Mouse (Mus musculus) neural tube, embryonic 12.5 days (tissue): ENCODE data around the gene C130032M10Rik. TPM values are rescaled to one million over a fixed set of nuclear protein-coding genes. Genes with fewer than 3 reads are reported as not detected.

Source experiments
- ATAC-seq: fragments of 200-750 bp; cut with Nextera tagmentation; 2 replicates; pipeline ENCODE4 v1.8.0; 2017; ENCODE audit warnings: low read depth, mild to moderate bottlenecking, moderate TSS enrichment, moderate library complexity; ENCODE audit not compliant: low FRiP score
- H3K27ac ChIP-seq: fragments of 300-500 bp; sonication (generic); 2 replicates; pipeline ENCODE4 v1.5.1; 2016
- H3K27me3 ChIP-seq: fragments of 300-500 bp; sonication (generic); replicated peaks from 2 replicates; pipeline ENCODE4 v1.6.1; 2016; ENCODE audit warnings: mild to moderate bottlenecking
- H3K36me3 ChIP-seq: fragments of 300-500 bp; sonication (generic); 2 replicates; pipeline ENCODE4 v1.6.1; 2016; ENCODE audit warnings: mild to moderate bottlenecking
- H3K4me1 ChIP-seq: fragments of 300-500 bp; sonication (generic); 2 replicates; pipeline ENCODE4 v1.6.1; 2016
- H3K4me2 ChIP-seq: fragments of 300-500 bp; sonication (generic); replicated peaks from 2 replicates; pipeline ENCODE4 v1.6.1; 2016; ENCODE audit warnings: mild to moderate bottlenecking
- H3K4me3 ChIP-seq: fragments of 300-500 bp; sonication (generic); 2 replicates; pipeline ENCODE4 v1.5.1; 2016
- H3K9ac ChIP-seq: fragments of 300-500 bp; sonication (generic); 2 replicates; pipeline ENCODE4 v1.6.1; 2016; ENCODE audit warnings: mild to moderate bottlenecking
- H3K9me3 ChIP-seq: fragments of 300-500 bp; sonication (generic); 2 replicates; pipeline ENCODE4 v1.6.1; 2016; ENCODE audit warnings: mild to moderate bottlenecking
- WGBS: fragments of 180-500 bp; shearing (Covaris S2); methylation state at CpG from one replicate; pipeline ENCODE4 v1.1.7; 2016; 5-methylcytosine and 5-hydroxymethylcytosine counted together
- polyA plus RNA-seq: library from polyadenylated mRNA; unstranded; fragments of >200 nt; fragmentation: Nextera tagmentation; extraction: Ambion mirVana; gene quantifications from 2 replicates; pipeline ENCODE4 v1.2.1, GENCODE M21; 2016

Gene C130032M10Rik
- polyA plus RNA-seq, 1 experiment from 2014 or later, result 0.28 TPM

DNA sequence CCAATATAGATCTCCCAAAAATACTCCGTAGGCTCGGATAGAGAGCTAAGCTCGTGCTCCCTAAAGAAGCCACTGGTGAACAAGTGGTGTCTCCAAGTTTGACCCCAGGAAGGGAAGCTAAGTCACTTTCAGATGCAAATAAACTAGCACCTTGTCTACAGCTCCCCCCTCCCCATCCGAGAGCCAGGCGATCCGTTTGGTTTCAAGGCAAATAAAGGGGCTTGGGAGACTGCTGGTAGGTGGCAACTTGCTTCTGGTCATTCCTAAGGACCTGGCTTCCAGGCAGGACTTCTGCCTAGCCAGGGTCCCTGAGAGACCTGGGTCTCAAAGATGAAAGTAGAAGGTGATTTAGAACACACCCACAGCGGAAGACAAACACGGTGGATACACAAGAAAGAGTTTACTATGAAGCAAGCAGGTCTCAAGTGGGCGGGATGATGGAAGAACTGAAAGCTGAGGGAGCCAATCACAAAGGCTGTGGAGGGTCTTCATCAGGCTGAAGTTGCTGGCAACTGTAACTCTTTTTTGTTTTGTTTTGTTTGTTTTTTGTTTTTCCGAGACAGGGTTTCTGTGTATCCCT lies 40.9 kb downstream of the C130032M10Rik start:
- Histone ChIP-seq H3K9ac (no peak overlapping the region), H3K9me3 (no peaks in the 10 kb centered on the region), H3K27me3 (0 out of 2 replicates have a peak, but pooled peaks cover 7% of the 10 kb centered on the region), H3K36me3 (no peaks in the 10 kb centered on the region), H3K27ac (no peak overlapping the region), H3K4me3 (no peak overlapping the region), H3K4me1 (peaks cover 39% of the 10 kb centered on the region), H3K4me2 (no peak overlapping the region)
- whole genome bisulfite sequencing, result 25% methylated on average over 10 of the region's 10 CpGs
- ATAC-seq, result no peak

DNA sequence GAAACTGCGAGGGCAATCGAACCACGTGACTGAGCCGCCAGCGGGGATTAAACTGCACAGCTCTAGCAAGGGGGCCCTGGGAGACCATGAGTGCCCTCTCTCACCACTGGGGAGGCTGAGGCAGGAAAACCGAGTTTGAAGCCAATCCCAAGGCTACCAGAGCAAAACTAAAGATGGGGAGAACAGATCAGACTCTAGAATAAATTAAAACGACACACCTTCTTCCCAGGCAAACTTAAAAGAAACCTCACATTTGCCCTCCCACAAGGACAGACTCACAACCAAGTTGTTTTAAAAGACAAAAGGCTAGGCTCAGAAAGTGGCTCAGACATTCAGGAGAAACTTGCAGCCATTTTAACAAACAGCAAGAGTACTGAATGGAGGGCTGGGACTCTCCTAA lies 41.6 kb downstream of the C130032M10Rik start:
- Histone ChIP-seq H3K27me3 (0 out of 2 replicates have a peak, but pooled peaks cover 11% of the 10 kb centered on the region), H3K4me3 (no peak overlapping the region), H3K27ac (no peak overlapping the region), H3K9me3 (no peaks in the 10 kb centered on the region), H3K9ac (no peak overlapping the region), H3K36me3 (no peaks in the 10 kb centered on the region), H3K4me2 (no peak overlapping the region), H3K4me1 (peaks cover 44% of the 10 kb centered on the region)
- ATAC-seq, result no peak
- 10% methylated on average over 7 of the region's 7 CpGs for WGBS

DNA sequence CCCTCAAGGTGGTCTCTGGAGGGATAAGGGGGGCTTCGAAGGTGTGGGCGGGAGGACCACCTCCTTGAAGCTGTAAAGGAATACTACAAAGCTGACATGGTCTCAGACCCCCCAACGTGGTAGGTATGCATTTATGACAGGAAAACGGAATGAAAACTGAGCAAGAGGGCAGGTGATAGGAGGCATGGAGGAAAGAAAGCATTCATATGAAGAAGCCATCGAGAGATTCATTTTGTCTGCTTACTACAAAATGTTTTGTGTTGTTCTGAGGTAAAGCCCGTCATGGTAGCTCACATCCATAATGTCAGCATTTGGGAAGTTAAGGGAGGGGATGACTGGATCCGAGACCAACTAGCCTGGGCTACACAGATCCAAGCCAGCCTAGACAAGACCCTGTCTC lies 44.6 kb downstream of the C130032M10Rik start:
- peak overlapping the region; percentile 67; the same call in 1 of the 2 replicates for H3K4me3 ChIP-seq
- peaks cover 47% of the 10 kb centered on the region for H3K4me1 ChIP-seq
- peak overlapping the region; percentile 87 for H3K4me2 ChIP-seq
- H3K9me3 ChIP-seq, result no peaks in the 10 kb centered on the region
- no peak overlapping the region for H3K9ac ChIP-seq
- no peak overlapping the region for H3K27ac ChIP-seq
- H3K27me3 ChIP-seq, result peaks cover 19% of the 10 kb centered on the region
- WGBS, result 6% methylated on average over 7 of the region's 7 CpGs
- no peaks in the 10 kb centered on the region for H3K36me3 ChIP-seq
- no peak for ATAC-seq

DNA sequence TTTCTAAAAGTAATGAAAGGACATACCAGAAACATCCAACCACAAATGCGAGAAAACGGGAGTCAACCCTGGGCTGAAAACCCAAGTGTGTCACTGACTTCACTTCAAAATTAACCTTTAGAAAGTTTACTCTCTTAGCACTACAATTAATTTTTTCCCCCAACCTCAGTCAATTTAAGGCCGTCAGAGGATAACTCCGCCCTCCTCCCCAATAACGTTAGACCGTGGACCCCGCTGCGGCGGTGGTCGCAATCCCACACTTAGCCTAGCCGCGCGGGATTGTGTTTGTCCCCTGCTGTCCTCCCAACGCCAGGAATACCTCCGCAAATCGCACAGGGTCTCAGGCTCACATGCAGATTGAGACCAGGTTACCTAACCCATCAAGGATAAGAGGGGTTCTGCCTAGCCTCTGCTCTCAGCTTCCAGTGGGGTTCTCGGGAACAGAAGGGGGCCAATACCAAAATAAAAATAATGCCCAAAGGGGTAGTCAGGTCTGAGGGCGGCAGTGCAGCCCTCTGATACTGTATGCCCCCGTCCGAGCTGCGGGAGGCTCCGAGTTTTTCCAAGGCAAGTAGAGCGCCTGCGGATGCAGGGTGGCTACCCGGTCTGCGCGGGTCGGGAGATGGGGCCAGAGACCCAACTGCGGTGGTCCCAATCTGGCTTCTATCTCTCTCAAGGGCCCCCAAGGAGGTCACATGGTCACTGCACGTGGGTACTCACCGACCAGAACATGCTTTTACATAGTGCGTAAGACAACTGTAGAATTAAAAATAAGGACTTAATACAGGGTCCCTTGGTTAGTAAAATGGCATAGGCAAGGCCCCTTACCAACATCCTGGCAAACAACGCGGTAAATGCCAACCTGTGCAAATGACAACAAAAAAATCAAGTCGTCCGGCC lies 45.5 kb downstream of the C130032M10Rik start:
- no peak for ATAC-seq
- WGBS, result 1% methylated on average over 36 of the region's 36 CpGs
- Histone ChIP-seq H3K36me3 (no peaks in the 10 kb centered on the region), H3K27me3 (peaks cover 19% of the 10 kb centered on the region), H3K4me1 (peaks cover 45% of the 10 kb centered on the region), H3K4me3 (peak overlapping the region; percentile 67), H3K9ac (peak overlapping the region; percentile 47), H3K27ac (no peak overlapping the region), H3K4me2 (peak overlapping the region; percentile 87), H3K9me3 (no peaks in the 10 kb centered on the region)

DNA sequence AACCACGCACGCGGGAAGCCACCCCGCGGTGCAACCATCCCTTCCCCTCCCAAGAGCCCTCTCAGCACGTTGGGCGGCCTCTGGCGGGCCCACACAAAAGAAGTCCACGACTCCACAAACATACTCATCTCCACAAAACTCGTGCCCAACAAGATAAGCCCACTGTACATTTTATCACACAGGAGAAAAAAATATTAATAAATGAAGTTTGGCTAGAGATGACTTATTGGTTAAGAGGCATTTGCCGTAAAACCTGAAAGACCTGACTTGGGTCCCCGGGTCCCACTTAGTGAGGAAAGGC lies 46.1 kb downstream of the C130032M10Rik start:
- Histone ChIP-seq H3K9me3 (no peaks in the 10 kb centered on the region), H3K36me3 (no peaks in the 10 kb centered on the region), H3K27ac (no peak overlapping the region), H3K27me3 (peaks cover 19% of the 10 kb centered on the region), H3K4me1 (peaks cover 42% of the 10 kb centered on the region), H3K9ac (peak overlapping the region; percentile 47; the same call in 1 of the 2 replicates), H3K4me2 (peak overlapping the region; percentile 87), H3K4me3 (peak overlapping the region; percentile 67)
- WGBS, result under 1% methylated on average over 12 of the region's 12 CpGs
- ATAC-seq, result no peak

DNA sequence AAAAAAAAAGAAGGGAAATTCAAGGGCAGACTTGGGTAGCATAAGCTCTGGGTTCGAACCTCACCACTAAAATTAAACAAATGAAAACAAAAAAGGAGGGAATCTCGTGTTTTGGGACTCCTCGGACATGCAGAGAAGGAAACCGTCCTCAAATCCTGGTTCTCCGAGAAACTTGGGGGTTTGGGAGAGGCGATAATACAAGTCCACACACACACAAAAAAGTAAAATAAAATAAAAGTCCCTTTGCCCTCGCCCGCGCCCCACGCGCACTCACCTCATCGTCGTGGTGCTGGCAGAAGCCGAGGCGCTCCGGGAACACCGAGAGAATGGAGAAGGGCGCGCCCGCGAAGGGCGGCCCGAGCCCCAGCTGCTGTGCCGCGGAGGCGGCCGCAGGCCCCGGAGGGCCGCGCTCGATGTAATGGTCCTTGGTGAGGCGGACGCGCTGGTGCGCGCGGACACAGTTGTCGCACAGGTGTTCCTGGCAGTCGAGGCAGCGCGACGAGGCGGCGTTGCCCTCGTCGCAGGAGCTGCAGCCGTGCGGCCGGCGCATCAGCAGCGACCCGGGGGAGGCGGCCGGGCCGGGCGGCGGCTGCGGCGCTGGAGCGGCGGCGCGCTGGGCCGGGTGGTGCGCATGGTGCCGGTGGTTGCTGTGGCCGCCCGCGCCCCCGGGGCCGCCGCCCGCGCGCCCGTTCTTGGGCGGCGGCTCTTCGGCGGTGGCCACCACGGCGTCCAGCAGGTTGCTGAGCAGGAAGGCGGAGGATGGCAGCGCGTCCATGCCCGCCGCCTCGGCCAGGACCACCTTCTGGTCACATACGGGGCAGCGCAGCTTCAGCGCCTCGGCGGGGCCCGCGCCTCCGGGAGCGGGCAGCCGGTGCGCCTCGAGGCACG lies 46.8 kb downstream of the C130032M10Rik start:
- H3K36me3 ChIP-seq, result no peaks in the 10 kb centered on the region
- ATAC-seq, result peak; percentile 2; the same call in 1 of the 2 replicates
- peak overlapping the region; percentile 87 for H3K4me2 ChIP-seq
- peak overlapping the region; percentile 67 for H3K4me3 ChIP-seq
- peak overlapping the region; percentile 75 for H3K9ac ChIP-seq
- H3K27me3 ChIP-seq, result peaks cover 19% of the 10 kb centered on the region
- H3K27ac ChIP-seq, result no peak overlapping the region
- WGBS, result under 1% methylated on average over 95 of the region's 101 CpGs
- peaks cover 42% of the 10 kb centered on the region for H3K4me1 ChIP-seq
- no peaks in the 10 kb centered on the region for H3K9me3 ChIP-seq

DNA sequence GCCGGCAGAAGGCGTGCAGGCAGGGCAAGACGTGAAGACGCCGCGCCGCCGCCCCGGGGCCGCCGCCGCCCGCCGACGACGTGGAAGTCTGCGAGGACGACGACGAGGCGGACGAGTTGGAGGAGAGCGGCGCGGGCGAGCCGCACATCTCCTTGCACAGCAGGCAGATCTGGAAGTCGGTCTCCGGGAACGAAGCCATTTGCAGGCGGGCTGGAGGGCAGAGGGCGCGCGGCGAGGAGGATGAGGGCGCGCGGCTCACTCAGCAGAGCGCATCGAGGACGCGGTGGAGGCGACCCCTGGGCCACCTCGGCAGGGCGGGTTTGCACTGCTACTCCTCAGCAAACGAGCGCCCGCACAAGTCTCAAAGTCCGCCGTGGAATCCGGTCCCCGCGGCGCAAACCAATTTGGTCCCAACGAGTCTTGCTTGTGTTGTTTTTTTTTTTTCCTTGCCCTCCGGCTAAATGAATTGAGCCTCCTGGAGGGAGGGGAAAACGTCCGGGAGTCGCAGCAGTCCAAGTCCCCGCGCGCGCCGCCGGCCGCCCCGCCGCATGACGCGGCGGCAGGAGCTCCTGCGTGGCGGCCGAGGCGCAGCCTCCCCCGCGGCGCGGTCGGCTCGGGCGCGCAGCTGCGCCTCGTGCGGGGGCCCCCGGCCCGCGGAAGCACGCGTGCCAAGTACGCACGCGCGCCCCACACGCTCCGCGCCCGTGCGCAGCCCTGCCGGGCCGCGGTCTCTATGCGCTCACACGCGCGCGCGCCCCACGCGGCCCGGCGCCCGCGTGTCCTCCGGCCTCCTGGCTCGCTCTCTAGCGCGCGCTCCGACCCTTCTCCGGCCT lies 47.6 kb downstream of the C130032M10Rik start:
- H3K27me3 ChIP-seq, result peaks cover 19% of the 10 kb centered on the region
- peak overlapping the region; percentile 87 for H3K4me2 ChIP-seq
- H3K36me3 ChIP-seq, result no peaks in the 10 kb centered on the region
- H3K9ac ChIP-seq, result peak overlapping the region; percentile 75
- WGBS, result under 1% methylated on average over 116 of the region's 122 CpGs
- no peaks in the 10 kb centered on the region for H3K9me3 ChIP-seq
- ATAC-seq, result peak; percentile 48
- H3K4me3 ChIP-seq, result peak overlapping the region; percentile 67
- peak overlapping the region; percentile 80 for H3K27ac ChIP-seq
- peaks cover 42% of the 10 kb centered on the region for H3K4me1 ChIP-seq

DNA sequence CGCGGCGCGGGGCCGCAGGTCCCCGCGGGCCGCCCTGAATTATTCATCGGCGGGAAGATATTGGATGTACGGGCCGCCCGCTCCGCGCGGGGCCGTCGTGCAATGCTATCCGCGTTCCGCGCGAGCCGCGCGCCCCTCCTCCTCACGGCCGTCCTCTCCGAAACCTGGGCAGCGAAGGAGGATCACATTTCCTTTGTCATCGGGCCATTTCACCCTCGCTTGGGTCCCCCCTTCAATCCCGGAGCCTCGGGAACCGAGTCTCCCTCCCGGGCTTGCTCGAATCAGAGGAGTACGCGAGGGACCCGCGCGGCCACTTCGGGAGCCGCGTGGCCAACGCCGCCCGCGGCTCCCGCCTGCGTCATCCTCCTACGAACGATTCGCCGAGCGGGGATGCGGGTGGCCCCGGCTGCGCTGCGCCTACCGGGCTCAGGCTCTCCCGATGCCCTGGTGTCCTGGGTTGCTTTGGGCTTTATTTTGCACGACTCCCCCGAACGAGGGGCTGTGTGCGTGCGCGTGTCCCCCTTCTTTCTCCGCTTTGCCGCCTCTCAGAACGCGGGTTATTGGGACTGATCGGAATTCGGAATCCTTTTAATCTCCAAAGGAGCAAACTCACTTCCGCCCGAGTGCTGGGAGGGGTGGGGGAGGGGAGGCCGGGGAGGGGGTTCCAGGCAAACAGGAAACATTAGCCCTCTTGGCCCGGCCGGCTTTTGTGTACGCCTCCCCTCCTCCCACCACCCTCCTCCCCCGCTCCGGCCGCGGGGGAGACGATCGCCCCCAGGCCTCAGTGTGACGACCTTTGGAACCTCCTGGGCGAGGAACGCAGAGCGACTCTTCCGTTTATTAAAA lies 48.5 kb downstream of the C130032M10Rik start, which contains the start of gene Trim71:
Trim71 (minus strand) TSS at position 609 of the 846 bp plus-strand sequence.
- Histone ChIP-seq H3K27me3 (peaks cover 19% of the 10 kb centered on the region), H3K36me3 (no peaks in the 10 kb centered on the region), H3K9me3 (no peaks in the 10 kb centered on the region), H3K4me2 (peak within 1 kb of the TSS; percentile 87), H3K4me3 (peak within 1 kb of the TSS; percentile 67), H3K27ac (peak within 1 kb of the TSS; percentile 80), H3K4me1 (peaks cover 42% of the 10 kb centered on the region), H3K9ac (peak within 1 kb of the TSS; percentile 75)
- WGBS, result under 1% methylated on average over 91 of the region's 91 CpGs
- ATAC-seq, result peak; percentile 78

DNA sequence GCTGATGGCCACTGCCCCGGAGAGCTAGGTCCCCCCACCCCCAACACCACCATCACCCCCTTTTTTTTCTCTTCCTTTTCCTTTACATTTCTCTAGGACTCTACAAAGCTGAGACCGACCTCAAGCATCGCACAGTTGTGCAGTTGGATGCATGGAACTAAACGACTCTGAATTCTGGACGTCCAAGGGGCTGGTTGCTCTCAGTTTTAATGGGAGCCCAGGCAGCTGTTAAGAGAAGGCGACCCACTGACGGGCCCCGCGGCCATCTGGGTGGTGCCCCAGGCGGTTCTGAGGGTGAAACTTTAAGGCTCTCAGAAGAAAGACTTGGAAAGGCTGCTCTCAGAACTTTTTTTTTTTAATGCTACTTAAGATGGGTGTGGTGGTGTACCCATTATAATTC lies 49.2 kb downstream of the C130032M10Rik start:
- H3K4me2 ChIP-seq, result peak overlapping the region; percentile 87
- no peak for ATAC-seq
- no peak overlapping the region for H3K27ac ChIP-seq
- WGBS, result under 1% methylated on average over 10 of the region's 10 CpGs
- no peaks in the 10 kb centered on the region for H3K36me3 ChIP-seq
- peaks cover 19% of the 10 kb centered on the region for H3K27me3 ChIP-seq
- peak overlapping the region; percentile 75; the same call in 1 of the 2 replicates for H3K9ac ChIP-seq
- peak overlapping the region; percentile 67 for H3K4me3 ChIP-seq
- no peaks in the 10 kb centered on the region for H3K9me3 ChIP-seq
- H3K4me1 ChIP-seq, result peaks cover 38% of the 10 kb centered on the region
